In genomic region chr12:3387891-3388290, GRCm38 (mm10) we compare ENCODE assay signal across 26 mouse cellular contexts.
"Had no signal": no experiment of that assay in that cellular context is flagged by ENCODE, and none has a peak within 500 bp of the region (broad histone marks: within the 10 kb centered on the region; RNA-seq: fewer than 3 reads in every experiment).

No protein-coding gene starts in this region.

- H3K9me3 ChIP-seq: heart, embryonic 10.5 days; heart, embryonic 12.5 days; hindbrain, embryonic 12.5 days; intestine, embryonic 15.5 days; limb, embryonic 13.5 days; limb, embryonic 15.5 days; liver, embryonic 12.5 days had no signal

- H3K4me3 ChIP-seq: gastrocnemius, adult 2 months; heart, embryonic 10.5 days; heart, embryonic 12.5 days; hindbrain, embryonic 10.5 days; hindbrain, embryonic 12.5 days; intestine, embryonic 15.5 days; layer of hippocampus, adult 2 months; left cerebral cortex, adult 2 months; limb, embryonic 13.5 days; limb, embryonic 15.5 days; liver, embryonic 12.5 days had no signal

- DNase-seq: gastrocnemius, adult 2 months; gastrocnemius, postnatal 10 days; gastrocnemius, postnatal 25 days; heart, adult 18-20 months; heart, postnatal 10 days; heart, postnatal 4 days; kidney, adult 18-20 months; kidney, adult 8-10 months; kidney, postnatal 10 days; kidney, postnatal 25 days; kidney, postnatal 4 days had no signal

- H3K4me2 ChIP-seq: heart, embryonic 12.5 days; hindbrain, embryonic 12.5 days; hindbrain, embryonic 14.5 days; intestine, embryonic 15.5 days; limb, embryonic 13.5 days; limb, embryonic 15.5 days; liver, embryonic 12.5 days had no signal

- ATAC-seq: hindbrain, embryonic 16.5 days; inflammation-experienced regulatory T-cells, adult 6 months; intestine, embryonic 15.5 days; intestine, postnatal 0 days; liver, embryonic 12.5 days had no signal

- H3K4me1 ChIP-seq: intestine, embryonic 15.5 days; limb, embryonic 13.5 days; limb, embryonic 15.5 days had no signal

- H3K36me3 ChIP-seq: intestine, embryonic 15.5 days had no signal

- H3K27me3 ChIP-seq: heart, embryonic 12.5 days; hindbrain, embryonic 12.5 days; intestine, embryonic 15.5 days; limb, embryonic 13.5 days; limb, embryonic 15.5 days; liver, embryonic 12.5 days had no signal

- H3K27ac ChIP-seq: gastrocnemius, adult 2 months; heart, embryonic 10.5 days; hindbrain, embryonic 10.5 days; hindbrain, embryonic 12.5 days; hindbrain, embryonic 14.5 days; intestine, embryonic 15.5 days; layer of hippocampus, adult 2 months; left cerebral cortex, adult 2 months; limb, embryonic 13.5 days; limb, embryonic 15.5 days; liver, embryonic 12.5 days; liver, embryonic 14.5 days had no signal

- H3K9ac ChIP-seq: heart, embryonic 12.5 days; hindbrain, embryonic 12.5 days; hindbrain, embryonic 14.5 days; intestine, embryonic 15.5 days; limb, embryonic 13.5 days; limb, embryonic 15.5 days; liver, embryonic 12.5 days; liver, embryonic 14.5 days had no signal
